Mouse (Mus musculus): ENCODE results near the gene Rps6kb2.
A peak's percentile ranks its signal among the peaks of the same experiment; 100 is the strongest.

The Rps6kb2 gene

GRCm38 (mm10) chr19:4120496-4120895 is 42.7 kb downstream of the Rps6kb2 start:
- no peak for DNase-seq (ENCODE audit: low spot score)

DNA sequence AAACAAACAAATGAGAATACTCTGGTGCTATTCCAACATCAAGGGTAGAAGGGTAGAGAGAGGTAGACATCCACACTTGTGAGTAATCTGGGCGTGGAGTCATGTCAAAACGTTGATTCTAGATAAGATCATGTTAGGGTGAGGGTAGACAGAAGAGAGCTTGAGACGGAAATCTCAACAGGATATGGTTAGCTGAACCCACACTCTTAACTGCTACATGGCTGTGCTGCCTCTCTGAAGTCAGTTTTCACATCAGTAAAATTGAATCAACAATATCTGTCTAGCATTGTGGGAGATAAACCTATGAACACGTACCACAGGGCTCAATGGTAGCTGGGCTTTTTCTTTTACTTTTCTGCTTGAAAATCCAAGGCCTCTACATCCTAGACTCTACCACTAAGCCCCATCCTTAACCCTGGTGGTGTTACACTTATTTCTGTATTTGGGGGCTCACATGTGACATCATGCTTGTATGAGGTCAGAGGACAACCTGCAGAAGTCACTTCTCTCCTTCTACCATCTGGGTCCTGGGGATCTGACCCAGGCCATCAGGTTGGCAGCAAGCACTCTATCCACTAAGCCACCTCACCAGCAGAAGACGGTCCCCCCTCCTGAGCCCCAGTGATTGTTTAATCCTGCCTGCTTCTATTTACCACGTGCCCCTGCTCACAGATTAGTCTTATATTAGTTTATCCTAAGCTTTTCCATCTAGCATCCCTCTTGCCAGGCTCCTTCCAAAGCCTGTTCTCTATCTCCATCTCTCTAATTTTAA is 43.3 kb downstream of the Rps6kb2 start:
- no peak for DNase-seq (ENCODE audit: low spot score)

DNA sequence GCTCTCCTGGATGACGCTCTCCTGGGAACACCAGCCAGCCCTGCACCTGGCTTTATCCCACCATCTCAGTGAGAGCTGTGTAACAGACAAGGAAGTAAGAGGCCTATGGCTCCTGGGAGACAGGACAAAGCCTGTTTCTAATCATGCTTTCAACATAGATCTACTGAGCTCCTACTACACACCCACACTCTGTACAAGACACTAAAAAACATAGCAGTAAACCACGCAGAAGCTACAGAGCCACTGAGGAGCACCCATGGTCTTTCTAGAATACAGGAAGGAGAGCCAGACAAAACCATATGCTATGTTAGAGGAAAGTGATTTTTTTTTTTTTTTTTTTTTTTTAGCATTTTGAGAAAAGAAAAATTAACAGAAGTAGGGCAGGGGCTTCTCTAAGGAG is 44.8 kb downstream of the Rps6kb2 start:
- no peak for DNase-seq (ENCODE audit: low spot score)

DNA sequence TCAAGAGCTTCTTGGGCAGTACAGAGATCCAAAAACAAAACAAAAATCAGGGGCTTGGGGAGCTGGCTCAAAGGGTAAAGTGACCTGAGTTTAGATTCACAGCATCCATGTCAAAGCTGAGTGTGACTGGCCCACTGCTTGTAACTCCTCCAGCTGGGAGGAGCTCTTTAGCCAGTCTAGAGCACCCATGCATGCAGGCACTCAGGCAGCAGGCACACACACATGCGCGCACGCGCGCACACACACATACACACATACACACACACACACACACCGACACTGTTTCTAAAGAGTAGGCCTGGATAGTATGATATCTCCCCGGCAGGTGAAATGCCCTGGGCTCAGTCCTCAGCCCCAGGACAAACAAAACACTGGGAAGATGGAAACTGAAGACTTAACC is 46.1 kb downstream of the Rps6kb2 start:
- DNase-seq (ENCODE audit: low spot score): no peak

DNA sequence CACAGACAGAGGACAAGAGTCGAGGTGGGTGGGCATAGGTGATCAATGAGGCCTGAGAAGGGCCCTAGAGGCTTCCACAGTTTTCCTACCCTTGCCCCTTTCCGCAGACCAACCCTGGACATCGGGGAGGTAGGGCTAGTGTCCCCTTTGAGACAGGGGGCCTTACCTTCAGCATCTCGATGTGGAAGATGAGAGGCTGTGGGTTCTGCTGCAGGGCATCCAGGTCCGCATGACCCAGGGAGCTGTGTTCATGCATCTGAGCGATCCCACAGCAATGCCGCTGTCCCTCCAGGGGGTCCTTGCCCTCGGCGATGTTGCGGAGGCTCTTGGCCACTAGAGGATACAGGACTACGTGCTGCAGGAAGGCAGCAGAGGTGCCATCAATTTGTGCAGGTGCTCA is 47.3 kb downstream of the Rps6kb2 start:
- DNase-seq (ENCODE audit: low spot score): no peak

GRCm38 (mm10) chr19:4115144-4115543 is 48.0 kb downstream of the Rps6kb2 start:
- no peak for DNase-seq (ENCODE audit: low spot score)

- no peak for DNase-seq (ENCODE audit: low spot score)
Measured at GRCm38 (mm10) chr19:4114551-4114950, 48.6 kb downstream of the Rps6kb2 start.

DNA sequence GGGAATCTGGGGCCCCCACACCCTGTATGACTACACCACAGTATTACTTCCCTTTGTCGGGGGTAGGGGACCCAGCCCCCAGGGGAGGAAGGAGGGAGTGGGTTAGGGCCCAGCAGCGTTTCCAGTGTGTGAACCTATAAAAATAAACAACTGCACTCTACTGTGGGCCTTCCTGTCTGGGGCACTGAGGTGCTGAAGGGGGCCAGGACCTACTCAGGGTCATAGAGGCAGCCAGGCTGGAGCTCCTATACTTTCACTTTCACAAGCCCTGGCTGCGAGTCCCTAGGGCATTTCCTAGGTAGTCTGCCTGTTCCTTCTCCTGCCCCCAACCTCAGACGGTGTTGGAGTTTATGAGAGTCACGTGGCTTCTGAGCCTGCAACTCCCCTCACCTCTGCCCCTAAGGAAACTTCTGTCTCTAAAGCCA is 49.3 kb downstream of the Rps6kb2 start:
- no peak for DNase-seq (ENCODE audit: low spot score)

DNA sequence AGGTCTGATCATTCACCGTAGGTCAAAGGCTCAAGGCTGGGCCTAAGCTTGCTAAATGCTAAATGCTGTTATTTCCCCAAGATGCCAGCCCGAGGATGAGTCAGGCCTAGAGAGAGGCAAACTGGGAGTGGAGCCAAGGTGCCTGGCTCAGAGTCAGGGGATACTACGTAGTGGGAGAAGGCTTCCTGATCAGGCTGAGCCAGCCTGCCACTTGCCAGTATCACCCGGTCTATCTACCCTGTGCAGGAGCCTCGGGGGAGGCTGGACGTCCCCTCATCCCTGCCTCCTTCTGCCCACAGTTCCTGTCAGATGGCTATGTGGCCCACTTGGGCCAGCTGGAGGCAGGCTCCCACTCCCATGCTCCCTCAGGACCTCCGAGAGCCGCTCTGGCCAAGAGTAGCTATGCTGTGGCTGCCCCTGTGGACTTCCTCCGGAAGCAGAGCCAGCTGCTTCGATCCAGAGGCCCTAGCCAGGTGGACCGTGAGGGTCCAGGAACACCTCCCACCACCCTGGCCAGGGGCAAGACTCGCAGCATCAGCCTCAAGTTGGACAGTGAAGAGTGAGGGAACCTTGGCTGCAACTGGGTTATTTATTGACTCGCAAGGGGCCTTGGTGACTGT is 49.9 kb downstream of the Rps6kb2 start:
- peak; percentile 64 for DNase-seq (ENCODE audit: low spot score)

- no peak for DNase-seq (ENCODE audit: low spot score)
Measured at GRCm38 (mm10) chr19:4112063-4112960, 50.8 kb downstream of the Rps6kb2 start.

DNA sequence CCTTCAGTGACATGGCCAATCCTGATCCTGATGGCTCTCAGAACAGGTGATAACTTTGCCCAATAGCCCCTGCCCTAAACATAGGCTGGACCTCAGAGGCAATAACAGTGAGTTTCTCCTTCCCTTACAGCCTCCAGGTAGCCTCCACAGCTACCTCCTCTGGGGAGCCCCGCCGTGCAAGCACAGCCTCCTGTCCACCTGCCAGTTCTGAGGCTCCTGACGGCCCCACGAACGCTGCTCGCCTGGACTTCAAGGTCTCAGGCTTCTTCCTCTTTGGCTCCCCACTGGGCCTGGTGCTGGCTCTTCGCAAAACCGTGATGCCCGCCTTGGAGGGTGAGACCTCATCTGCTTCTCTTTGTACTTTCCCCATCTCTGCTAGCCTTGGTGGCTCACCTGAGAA is 54.6 kb downstream of the Rps6kb2 start:
- no peak for DNase-seq (ENCODE audit: low spot score)

GRCm38 (mm10) chr19:4106654-4107053 is 56.5 kb downstream of the Rps6kb2 start:
- no peak for DNase-seq (ENCODE audit: low spot score)

DNA sequence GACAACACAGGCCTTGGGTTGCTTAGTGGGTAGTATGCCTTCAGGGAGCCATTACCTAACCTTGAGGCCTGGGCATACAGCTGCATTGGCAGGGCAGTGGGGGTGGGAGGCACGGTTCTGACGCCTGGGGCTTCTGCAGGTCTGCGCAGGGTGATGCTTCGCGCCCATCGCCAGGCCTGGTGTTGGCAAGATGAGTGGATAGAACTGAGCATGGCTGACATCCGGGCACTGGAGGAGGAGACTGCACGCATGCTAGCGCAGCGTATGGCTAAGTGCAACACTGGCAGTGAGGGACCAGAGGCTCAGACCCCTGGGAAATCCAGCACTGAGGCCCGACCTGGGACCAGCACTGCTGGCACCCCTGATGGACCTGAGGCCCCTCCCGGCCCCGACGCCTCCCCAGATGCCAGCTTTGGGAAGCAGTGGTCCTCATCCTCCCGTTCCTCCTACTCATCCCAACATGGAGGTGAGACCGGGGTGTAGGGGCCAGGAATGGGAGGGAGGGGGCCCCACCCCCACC is 58.4 kb downstream of the Rps6kb2 start:
- DNase-seq (ENCODE audit: low spot score): no peak
